Mouse (Mus musculus) small intestine, adult 2 months (tissue): ENCODE results near the gene Rarg.

ENCODE experiments used
- CTCF ChIP-seq: fragments of 200-500 bp; IDR thresholded peaks from 2 replicates; pipeline ENCODE4 v1.5.1; 2012; ENCODE audit warnings: low read depth, mild to moderate bottlenecking, control low read depth, inconsistent platforms, low read length, moderate library complexity, mixed read lengths; ENCODE audit not compliant: insufficient replicate concordance, insufficient read length; ENCODE audit errors: extremely low read depth
- POLR2A ChIP-seq: fragments of 200-500 bp; IDR thresholded peaks from 2 replicates; pipeline ENCODE4 v1.6.1; 2012; ENCODE audit warnings: low read depth, mild to moderate bottlenecking, control low read depth, inconsistent platforms, low read length, moderate library complexity

DNA sequence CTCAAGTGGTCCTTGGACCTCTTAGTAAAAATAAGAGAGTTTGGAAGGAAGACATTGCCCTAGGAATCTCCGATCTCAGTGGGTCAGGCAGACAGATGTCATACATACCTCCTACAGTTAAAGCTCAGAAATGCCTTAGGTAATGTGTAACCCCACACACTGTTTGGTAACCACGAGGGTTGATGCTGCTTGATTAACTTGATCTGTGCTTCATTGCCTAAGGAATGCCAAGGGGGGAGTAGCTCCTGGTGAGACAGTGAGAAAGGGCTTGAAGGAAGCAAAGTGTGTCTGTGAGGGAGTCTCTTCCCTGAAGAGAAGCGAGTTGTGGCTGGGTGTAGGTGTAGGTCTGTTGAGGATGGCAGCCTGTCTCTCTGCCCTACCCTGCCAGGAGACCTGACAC, 50.0 kb downstream of the Rarg start:
- TF ChIP-seq CTCF (no peak), POLR2A (no peak)
